9 mouse cellular contexts compared by ENCODE assay signal in genomic region chr4:88302291-88302690, GRCm38 (mm10).
DNase-seq lines count a peak whose midpoint lies in the region; ATAC-seq and TF ChIP-seq lines count a peak whose summit lies in the region.
"Had no signal": no experiment of that assay in that cellular context is flagged by ENCODE, and none has a peak within 500 bp of the region (broad histone marks: within the 10 kb centered on the region; RNA-seq: fewer than 3 reads in every experiment).

No protein-coding gene starts in this region.

- H3K4me3 ChIP-seq in forebrain, embryonic 13.5 days: no peak overlapping the region
- H3K4me3 ChIP-seq in forebrain, embryonic 10.5 days: no peak overlapping the region
- H3K4me3 ChIP-seq in lung, postnatal 0 days (ENCODE audit: low read depth, low read length): no peak overlapping the region
- H3K4me3 ChIP-seq in intestine, embryonic 16.5 days (ENCODE audit: low read length): no peak overlapping the region
- H3K4me3 ChIP-seq: embryonic facial prominence, embryonic 15.5 days had no signal

- no peaks in the 10 kb centered on the region for H3K36me3 ChIP-seq in forebrain, embryonic 13.5 days (ENCODE audit: poor library complexity, severe bottlenecking)
- H3K36me3 ChIP-seq in forebrain, embryonic 10.5 days (replicated peaks): no peaks in the 10 kb centered on the region
- no peaks in the 10 kb centered on the region for H3K36me3 ChIP-seq in lung, postnatal 0 days (ENCODE audit: insufficient read depth, low read length)
- H3K36me3 ChIP-seq in intestine, embryonic 16.5 days (ENCODE audit: control insufficient read depth, insufficient read depth, low read length): no peaks in the 10 kb centered on the region
- H3K36me3 ChIP-seq: embryonic facial prominence, embryonic 15.5 days had no signal

- H3K4me2 ChIP-seq in forebrain, embryonic 13.5 days: no peak overlapping the region
- no peak overlapping the region for H3K4me2 ChIP-seq in lung, postnatal 0 days (replicated peaks; ENCODE audit: low read depth, low read length)
- H3K4me2 ChIP-seq in intestine, embryonic 16.5 days (ENCODE audit: low read depth, low read length): no peak overlapping the region
- H3K4me2 ChIP-seq: embryonic facial prominence, embryonic 15.5 days had no signal

- TF ChIP-seq EP300 in lung, postnatal 0 days (IDR thresholded peaks at IDR 0.05): peak; percentile 45; the same call in 1 of the 2 replicates

- H3K9ac ChIP-seq in forebrain, embryonic 13.5 days: no peak overlapping the region
- H3K9ac ChIP-seq in lung, postnatal 0 days (replicated peaks; ENCODE audit: low read depth): no peak overlapping the region
- no peak overlapping the region for H3K9ac ChIP-seq in intestine, embryonic 16.5 days (ENCODE audit: low read depth, low read length)
- H3K9ac ChIP-seq: embryonic facial prominence, embryonic 15.5 days had no signal

- TF ChIP-seq CTCF in lung, postnatal 0 days (IDR thresholded peaks at IDR 0.05): peak; percentile 83

- intact Hi-C loops in left cerebral cortex, postnatal 14 days (cut with DNase I): loop anchor here (1.0 to 5.0 kb wide), 2 partner anchors 210 to 269 kb away; partner anchors contain the start of genes Focad and Mllt3
- intact Hi-C loops in left cerebral cortex, postnatal 36 days (cut with DNase I): loop anchor here (2.0 to 10.0 kb wide), 3 partner anchors 243 to 515 kb away; no protein-coding TSS in a partner anchor

- peak; percentile 55 for ATAC-seq in forebrain, embryonic 13.5 days
- ATAC-seq in lung, postnatal 0 days: no peak
- no peak for ATAC-seq in intestine, embryonic 16.5 days

- H3K27ac ChIP-seq in forebrain, embryonic 13.5 days: no peak overlapping the region
- no peak overlapping the region for H3K27ac ChIP-seq in forebrain, embryonic 10.5 days
- H3K27ac ChIP-seq in lung, postnatal 0 days (ENCODE audit: low read length): no peak overlapping the region
- no peak overlapping the region for H3K27ac ChIP-seq in intestine, embryonic 16.5 days (ENCODE audit: low read length)
- H3K27ac ChIP-seq: embryonic facial prominence, embryonic 15.5 days had no signal

- peaks cover 22% of the 10 kb centered on the region; the same call in 1 of the 2 replicates for H3K4me1 ChIP-seq in forebrain, embryonic 13.5 days
- H3K4me1 ChIP-seq in forebrain, embryonic 10.5 days: peaks cover 11% of the 10 kb centered on the region
- no peaks in the 10 kb centered on the region for H3K4me1 ChIP-seq in lung, postnatal 0 days (ENCODE audit: insufficient read depth, low read depth, low read length)
- H3K4me1 ChIP-seq in intestine, embryonic 16.5 days (ENCODE audit: control insufficient read depth, insufficient read depth, low read length): no peaks in the 10 kb centered on the region
- H3K4me1 ChIP-seq: embryonic facial prominence, embryonic 15.5 days had no signal

- DNase-seq in forebrain, embryonic 10.5 days (ENCODE audit: extremely low spot score, low spot score): no peak
- DNase-seq in left cerebral cortex, postnatal 14 days (ENCODE audit: low spot score in 2 of 2): peak; percentile 20
- DNase-seq in left cerebral cortex, postnatal 36 days (ENCODE audit: low spot score in 2 of 2): no peak
- peak; percentile 56 for DNase-seq in brain, adult 2 months (ENCODE audit: low read depth, low spot score)
- peak; percentile 60 for DNase-seq in lung, postnatal 0 days (ENCODE audit: low spot score)
- DNase-seq in B cell, adult 2 months: no peak

- no peaks in the 10 kb centered on the region for H3K27me3 ChIP-seq in forebrain, embryonic 13.5 days
- H3K27me3 ChIP-seq in forebrain, embryonic 10.5 days (ENCODE audit: poor library complexity, severe bottlenecking): no peaks in the 10 kb centered on the region
- H3K27me3 ChIP-seq in lung, postnatal 0 days (replicated peaks; ENCODE audit: insufficient read depth, low read length): no peaks in the 10 kb centered on the region
- no peaks in the 10 kb centered on the region for H3K27me3 ChIP-seq in intestine, embryonic 16.5 days (replicated peaks; ENCODE audit: control insufficient read depth, insufficient read depth, low read length)
- H3K27me3 ChIP-seq: embryonic facial prominence, embryonic 15.5 days had no signal

- no peaks in the 10 kb centered on the region for H3K9me3 ChIP-seq in forebrain, embryonic 13.5 days (replicated peaks)
- no peaks in the 10 kb centered on the region for H3K9me3 ChIP-seq in forebrain, embryonic 10.5 days
- no peaks in the 10 kb centered on the region for H3K9me3 ChIP-seq in lung, postnatal 0 days (ENCODE audit: low read length)
- no peaks in the 10 kb centered on the region for H3K9me3 ChIP-seq in intestine, embryonic 16.5 days (ENCODE audit: control insufficient read depth, low read length)
- H3K9me3 ChIP-seq: embryonic facial prominence, embryonic 15.5 days had no signal

Comparison
In these comparisons a context has a peak if more than half of its experiments do, and no peak if none do; other contexts are left out.
1. DNase-seq: peak in left cerebral cortex, postnatal 14 days (2 of 2), brain, adult 2 months (single experiment) and lung, postnatal 0 days (single experiment); none in forebrain, embryonic 10.5 days (single experiment), left cerebral cortex, postnatal 36 days (0 of 2) and B cell, adult 2 months (0 of 2).